Mouse (Mus musculus) urinary bladder, postnatal 0 days (tissue): ENCODE data around the gene Tcea2. TPM values are rescaled to one million over a fixed set of nuclear protein-coding genes. Genes with fewer than 3 reads are reported as not detected.

Experiments used
- polyA plus RNA-seq: library from polyadenylated mRNA; unstranded; fragments of >200 nt; fragmentation: Nextera tagmentation; extraction: Ambion mirVana; gene quantifications from 2 replicates; pipeline ENCODE4 v1.2.1, GENCODE M21; 2015

Tcea2 gene
- polyA plus RNA-seq: 11.9 and 13.4 TPM in 2 replicates

GRCm38 (mm10) chr2:181679951-181680715, at the start of gene Tcea2:
Gene Tcea2, plus strand, starts transcription at chr2:181680310.

DNA sequence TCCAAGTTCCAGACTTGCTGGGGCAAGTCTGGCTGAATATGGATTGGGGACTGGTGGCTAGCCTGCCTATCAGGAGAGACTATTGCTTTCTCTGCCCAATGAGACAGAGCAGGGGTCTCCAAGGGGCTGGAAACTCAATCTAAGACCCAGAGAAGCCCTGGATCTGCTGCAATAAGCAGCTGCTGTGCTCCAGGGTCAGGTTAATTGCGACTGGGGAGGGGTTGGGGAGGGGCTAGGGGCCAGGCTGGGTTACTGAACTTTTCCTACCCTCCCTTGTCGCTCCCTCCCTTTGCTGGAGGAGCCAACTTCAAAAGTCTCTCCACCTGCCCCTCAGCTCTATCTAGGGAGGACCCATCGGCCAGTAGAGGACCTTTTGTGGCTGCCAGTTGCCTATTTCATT, 23.4 kb upstream of the Tcea2 start, which contains the start of gene Gm29797:
Gene Gm29797, plus strand, starts transcription at position 301 of the 400 bp plus-strand sequence.

GRCm38 (mm10) chr2:181671326-181671725, 8.8 kb upstream of the Tcea2 start, which contains the start of gene Sox18:
Gene Sox18, minus strand, starts transcription at chr2:181671640.

GRCm38 (mm10) chr2:181693339-181694280, 13.5 kb downstream of the Tcea2 start, which contains the start of gene Rgs19:
Gene Rgs19, minus strand, starts transcription at chr2:181693977.

DNA sequence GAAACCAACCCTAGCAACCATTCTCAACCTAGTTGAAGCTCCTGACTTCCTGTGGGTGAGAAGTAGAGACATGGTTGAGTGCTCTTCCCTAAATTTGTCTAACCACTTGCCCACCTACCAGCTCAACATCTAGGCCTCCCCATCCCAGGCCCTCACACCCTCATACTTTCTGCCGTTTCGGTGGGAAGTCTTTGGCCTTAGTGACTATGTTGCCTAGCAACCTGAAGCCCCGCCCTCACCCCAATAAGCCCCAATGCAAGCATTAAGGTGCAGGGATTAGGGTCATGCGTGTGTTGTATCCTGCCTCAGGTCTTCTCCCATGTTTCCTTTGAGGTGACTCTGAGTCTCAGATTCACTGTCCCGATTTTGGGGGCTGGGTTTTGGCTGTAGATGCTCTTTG, 18.1 kb downstream of the Tcea2 start, which contains the start of gene Lkaaear1:
Gene Lkaaear1, minus strand, starts transcription at position 202 of the 400 bp plus-strand sequence.

GRCm38 (mm10) chr2:181714903-181715326, 34.8 kb downstream of the Tcea2 start, which contains the start of gene Oprl1:
Gene Oprl1, plus strand, starts transcription at chr2:181715016.

Other genes starting within 250 kb of the Tcea2 start
- gene Zbtb46, start 220.9 kb upstream of the Tcea2 start, polyA plus RNA-seq: 3.0 and 3.7 TPM in 2 replicates
- gene Abhd16b, start 187.1 kb upstream of the Tcea2 start, polyA plus RNA-seq: not detected in 2 replicates
- gene Tpd52l2, start 183.2 kb upstream of the Tcea2 start, polyA plus RNA-seq: 129 and 134 TPM in 2 replicates
- gene Dnajc5, start 159.8 kb upstream of the Tcea2 start, polyA plus RNA-seq: 52.2 and 55.0 TPM in 2 replicates
- 58.0 and 61.9 TPM in 2 replicates for gene Uckl1, start 95.4 kb upstream of the Tcea2 start, polyA plus RNA-seq
- 29.1 and 32.2 TPM in 2 replicates for gene Prpf6, start 88.4 kb upstream of the Tcea2 start, polyA plus RNA-seq
- gene Zfp512b, start 87.5 kb upstream of the Tcea2 start, polyA plus RNA-seq: 24.2 and 27.2 TPM in 2 replicates
- 8.9 and 10.9 TPM in 2 replicates for gene Samd10, start 81.1 kb upstream of the Tcea2 start, polyA plus RNA-seq
- gene Gm29797, start 23.3 kb upstream of the Tcea2 start, polyA plus RNA-seq: not detected in 2 replicates
- 17.4 and 20.6 TPM in 2 replicates for gene Sox18, start 8.7 kb upstream of the Tcea2 start, polyA plus RNA-seq
- gene Rgs19, start 13.7 kb downstream of the Tcea2 start, polyA plus RNA-seq: 33.1 and 41.7 TPM in 2 replicates
- not detected in 2 replicates for gene Lkaaear1, start 18.1 kb downstream of the Tcea2 start, polyA plus RNA-seq
- 0.06 and 0.26 TPM in 2 replicates for gene Oprl1, start 34.7 kb downstream of the Tcea2 start, polyA plus RNA-seq
- 0.02 TPM in 1 of 2 replicates, not detected in the other for gene Myt1, start 83.0 kb downstream of the Tcea2 start, polyA plus RNA-seq
- 14.1 and 16.3 TPM in 2 replicates for gene Pcmtd2, start 157.5 kb downstream of the Tcea2 start, polyA plus RNA-seq
- 41.6 and 43.9 TPM in 2 replicates for gene Polr3k, start 184.0 kb downstream of the Tcea2 start, polyA plus RNA-seq